Mouse (Mus musculus) neural tube, embryonic 12.5 days (tissue): ENCODE results near the gene Wdr6. TPM values are rescaled to one million over a fixed set of nuclear protein-coding genes. Genes with fewer than 3 reads are reported as not detected.
"Not testable (repeated sequence)": the region's sequence is repeated elsewhere in the genome, so short reads cannot be mapped to it uniquely, and the experiment has no call there.

Experiments used
- ATAC-seq: fragments of 200-750 bp; cut with Nextera tagmentation; 2 replicates; pipeline ENCODE4 v1.8.0; 2017; ENCODE audit warnings: low read depth, mild to moderate bottlenecking, moderate TSS enrichment, moderate library complexity; ENCODE audit not compliant: low FRiP score
- H3K27ac ChIP-seq: fragments of 300-500 bp; sonication (generic); 2 replicates; pipeline ENCODE4 v1.5.1; 2016
- H3K27me3 ChIP-seq: fragments of 300-500 bp; sonication (generic); replicated peaks from 2 replicates; pipeline ENCODE4 v1.6.1; 2016; ENCODE audit warnings: mild to moderate bottlenecking
- H3K36me3 ChIP-seq: fragments of 300-500 bp; sonication (generic); 2 replicates; pipeline ENCODE4 v1.6.1; 2016; ENCODE audit warnings: mild to moderate bottlenecking
- H3K4me1 ChIP-seq: fragments of 300-500 bp; sonication (generic); 2 replicates; pipeline ENCODE4 v1.6.1; 2016
- H3K4me2 ChIP-seq: fragments of 300-500 bp; sonication (generic); replicated peaks from 2 replicates; pipeline ENCODE4 v1.6.1; 2016; ENCODE audit warnings: mild to moderate bottlenecking
- H3K4me3 ChIP-seq: fragments of 300-500 bp; sonication (generic); 2 replicates; pipeline ENCODE4 v1.5.1; 2016
- H3K9ac ChIP-seq: fragments of 300-500 bp; sonication (generic); 2 replicates; pipeline ENCODE4 v1.6.1; 2016; ENCODE audit warnings: mild to moderate bottlenecking
- H3K9me3 ChIP-seq: fragments of 300-500 bp; sonication (generic); 2 replicates; pipeline ENCODE4 v1.6.1; 2016; ENCODE audit warnings: mild to moderate bottlenecking
- WGBS: fragments of 180-500 bp; shearing (Covaris S2); methylation state at CpG from one replicate; pipeline ENCODE4 v1.1.7; 2016; 5-methylcytosine and 5-hydroxymethylcytosine counted together
- polyA plus RNA-seq: library from polyadenylated mRNA; unstranded; fragments of >200 nt; fragmentation: Nextera tagmentation; extraction: Ambion mirVana; gene quantifications from 2 replicates; pipeline ENCODE4 v1.2.1, GENCODE M21; 2016

The Wdr6 gene
- 285 and 286 TPM in 2 replicates for polyA plus RNA-seq

DNA sequence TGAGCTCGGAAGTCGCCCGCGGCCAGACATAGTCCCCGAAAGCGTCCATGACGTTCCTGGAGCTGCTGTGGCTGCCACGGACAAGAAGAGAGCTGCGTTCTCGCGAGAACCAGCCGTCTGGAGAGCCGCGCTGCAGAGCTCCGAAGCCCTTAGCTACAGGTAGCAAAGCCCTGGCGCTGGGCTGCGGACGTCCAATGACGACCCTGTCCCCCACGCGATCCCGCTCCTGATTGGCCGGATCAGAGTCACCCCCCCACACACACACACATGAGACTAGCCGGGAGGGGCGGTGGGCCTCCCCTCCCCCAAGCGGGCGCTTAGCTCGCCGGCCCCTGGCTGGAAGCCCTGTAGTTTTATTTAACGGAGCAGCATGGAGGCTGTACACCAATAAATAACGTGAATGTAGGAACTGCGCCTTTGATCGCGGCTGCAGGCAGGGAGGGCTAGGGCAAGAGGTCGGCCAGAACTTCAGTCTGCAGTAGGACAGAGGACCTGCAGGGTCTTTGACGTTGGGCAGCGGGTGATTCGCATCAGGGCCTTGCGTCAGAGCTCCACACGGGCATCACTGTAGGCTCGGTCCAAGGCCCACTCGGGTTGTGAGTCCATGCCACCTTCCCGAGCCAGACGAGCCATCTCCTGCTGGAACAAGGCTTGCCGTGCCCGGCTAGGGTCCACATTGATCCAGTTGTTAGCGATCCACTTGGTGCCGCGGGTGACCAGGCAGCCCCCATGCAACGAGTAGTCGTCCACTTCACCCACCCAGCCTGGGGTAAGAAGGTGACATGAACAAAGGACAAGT, at the start of gene Wdr6:
Wdr6 (minus strand) TSS at position 195 of the 799 bp plus-strand sequence.
- Histone ChIP-seq H3K4me1 (peaks cover 55% of the 10 kb centered on the region), H3K4me3 (peak within 1 kb of the TSS; percentile 60), H3K27ac (peak within 1 kb of the TSS; percentile 91), H3K9ac (peak within 1 kb of the TSS; percentile 94), H3K9me3 (no peaks in the 10 kb centered on the region), H3K27me3 (no peaks in the 10 kb centered on the region; the same call in 1 of the 2 replicates), H3K36me3 (peaks cover 25% of the 10 kb centered on the region), H3K4me2 (peak within 1 kb of the TSS; percentile 79)
- ATAC-seq: peak; percentile 97
- WGBS: 3% methylated on average over 51 of the region's 51 CpGs

DNA sequence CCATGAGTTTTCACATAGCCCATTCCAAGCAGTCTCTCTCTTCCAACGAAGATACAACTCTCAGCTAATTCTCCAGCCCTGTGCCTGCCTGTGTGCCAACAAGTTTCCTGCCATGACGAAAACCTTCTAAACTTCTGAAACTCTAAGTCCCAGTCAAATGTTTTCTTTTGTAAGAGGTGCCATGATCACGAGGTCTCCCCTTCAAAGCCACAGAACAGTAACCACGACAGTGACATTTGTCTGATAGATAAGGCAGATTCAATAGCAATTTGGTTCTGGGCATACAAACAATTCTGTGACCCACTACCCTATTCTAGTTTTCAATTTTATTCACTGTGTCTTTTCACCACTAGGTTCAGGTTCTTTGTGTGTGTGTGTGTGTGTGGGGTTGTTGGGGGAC, 49.6 kb upstream of the Wdr6 start:
- H3K27ac ChIP-seq: no peak overlapping the region
- no peak overlapping the region for H3K9ac ChIP-seq
- WGBS: 90% methylated on average over 4 of the region's 4 CpGs
- peaks cover 19% of the 10 kb centered on the region for H3K36me3 ChIP-seq
- H3K27me3 ChIP-seq: no peaks in the 10 kb centered on the region
- ATAC-seq: no peak
- no peaks in the 10 kb centered on the region for H3K9me3 ChIP-seq
- H3K4me3 ChIP-seq: no peak overlapping the region
- H3K4me1 ChIP-seq: no peaks in the 10 kb centered on the region
- H3K4me2 ChIP-seq: no peak overlapping the region

DNA sequence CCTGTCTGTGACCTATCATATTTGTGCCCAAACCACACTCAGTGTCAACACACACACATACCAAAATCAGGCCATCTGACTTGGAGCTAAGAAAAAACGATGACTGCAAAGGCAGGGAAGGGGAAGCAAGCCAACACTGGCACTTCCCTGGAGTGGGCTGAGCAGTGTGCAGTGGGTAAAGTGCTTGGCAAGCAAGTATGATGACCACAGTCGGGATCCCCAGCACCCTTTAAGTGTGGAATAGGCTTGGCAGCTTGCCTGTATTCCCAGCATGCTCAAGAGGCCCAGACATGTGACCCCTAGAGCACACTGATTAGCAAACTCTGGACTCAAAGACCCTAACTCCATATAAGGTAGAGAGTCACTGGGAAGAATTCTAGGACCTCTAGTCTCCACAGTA, 48.0 kb upstream of the Wdr6 start:
- Histone ChIP-seq H3K27me3 (no peaks in the 10 kb centered on the region), H3K36me3 (peaks cover 19% of the 10 kb centered on the region), H3K27ac (no peak overlapping the region), H3K9me3 (no peaks in the 10 kb centered on the region), H3K9ac (no peak overlapping the region), H3K4me1 (no peaks in the 10 kb centered on the region), H3K4me3 (no peak overlapping the region), H3K4me2 (no peak overlapping the region)
- ATAC-seq: no peak
- WGBS: 84% methylated on average over 2 of the region's 2 CpGs

DNA sequence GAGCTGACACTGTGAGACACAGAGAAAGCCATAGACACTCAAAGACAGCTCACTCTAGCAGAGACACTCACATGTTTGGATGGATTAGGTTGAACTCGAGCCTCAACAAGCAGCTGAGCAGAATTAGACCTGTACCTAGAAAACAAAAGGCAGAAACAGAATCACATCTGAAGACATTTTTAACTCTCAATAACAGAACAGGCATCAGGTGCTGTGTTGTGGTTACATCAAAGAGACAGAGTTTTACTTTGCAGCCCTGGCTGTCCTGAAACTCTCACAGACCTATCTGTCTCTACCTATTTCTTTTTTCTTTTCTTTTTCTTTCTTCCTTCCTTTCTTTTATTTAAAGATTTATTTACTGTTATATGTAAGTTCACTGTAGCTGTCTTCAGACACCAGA, 38.8 kb upstream of the Wdr6 start:
- H3K27ac ChIP-seq: no peak overlapping the region
- no peak overlapping the region for H3K4me2 ChIP-seq
- no peak overlapping the region for H3K4me3 ChIP-seq
- H3K9me3 ChIP-seq: no peaks in the 10 kb centered on the region
- no peaks in the 10 kb centered on the region for H3K27me3 ChIP-seq
- WGBS: 94% methylated on average over 1 of the region's 1 CpGs
- peaks cover 43% of the 10 kb centered on the region for H3K36me3 ChIP-seq
- no peaks in the 10 kb centered on the region for H3K4me1 ChIP-seq
- no peak for ATAC-seq
- no peak overlapping the region for H3K9ac ChIP-seq

DNA sequence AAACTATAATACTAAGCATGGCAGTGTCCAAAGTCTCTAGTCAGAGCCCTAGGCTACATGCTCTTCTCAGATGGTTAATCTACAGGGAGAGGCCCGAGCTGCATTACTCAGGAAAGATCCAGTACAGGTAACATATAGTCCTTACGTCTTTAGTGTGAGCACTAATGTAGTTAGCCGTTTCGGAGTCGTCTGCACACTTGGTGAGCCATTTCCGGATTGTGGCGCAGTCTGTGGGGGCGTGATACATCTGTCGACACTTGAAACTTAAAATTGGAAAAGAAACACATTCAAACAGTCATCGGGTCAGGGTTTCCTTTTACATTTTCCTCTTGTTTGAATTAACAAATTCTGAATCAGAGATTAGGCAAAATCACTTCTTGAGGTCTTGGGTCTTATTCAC, 32.9 kb upstream of the Wdr6 start:
- Histone ChIP-seq H3K27me3 (no peaks in the 10 kb centered on the region), H3K36me3 (peaks cover 82% of the 10 kb centered on the region), H3K9ac (no peak overlapping the region), H3K4me2 (no peak overlapping the region), H3K4me1 (no peaks in the 10 kb centered on the region), H3K9me3 (no peaks in the 10 kb centered on the region), H3K4me3 (no peak overlapping the region), H3K27ac (no peak overlapping the region)
- 97% methylated on average over 10 of the region's 10 CpGs for WGBS
- ATAC-seq: no peak

DNA sequence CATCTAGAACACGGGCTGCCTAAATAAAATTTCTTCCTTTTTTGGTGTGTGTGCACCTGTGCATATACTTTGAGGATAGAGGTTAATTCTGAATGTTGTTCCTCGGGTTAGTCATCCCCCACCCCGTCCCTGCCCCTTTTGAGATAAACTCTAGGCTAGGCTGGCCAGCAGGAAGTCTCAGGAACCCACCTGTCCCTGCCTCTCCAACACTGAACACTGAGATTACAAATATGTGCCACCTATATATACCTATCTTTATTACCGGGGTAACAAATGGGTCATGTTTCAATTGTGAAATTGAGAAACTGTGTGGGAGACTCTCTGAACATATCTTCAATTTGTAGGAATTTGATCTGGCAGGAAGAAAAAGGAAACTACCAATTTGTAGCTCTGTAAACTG, 30.4 kb upstream of the Wdr6 start:
- H3K36me3 ChIP-seq: peaks cover 92% of the 10 kb centered on the region
- H3K27ac ChIP-seq: no peak overlapping the region
- H3K4me2 ChIP-seq: no peak overlapping the region

DNA sequence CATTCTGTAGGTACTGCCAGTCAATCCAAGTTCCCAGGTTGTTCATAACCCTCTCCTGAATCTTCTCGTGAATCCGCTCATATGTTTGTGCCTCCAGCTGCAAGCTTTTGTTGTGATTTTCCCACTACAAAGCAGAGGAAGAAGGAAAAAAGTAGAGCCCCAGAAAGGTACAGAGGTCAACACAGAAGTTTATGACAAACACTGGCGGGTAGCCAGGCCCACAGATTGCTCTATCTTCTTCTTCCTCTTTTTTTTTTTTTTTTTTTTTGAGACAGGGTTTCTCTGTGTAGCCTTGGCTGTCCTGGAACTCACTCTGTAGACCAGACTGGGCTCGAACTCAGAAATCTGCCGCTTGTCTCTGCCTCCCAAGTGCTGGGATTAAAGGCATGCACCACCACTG, 29.4 kb upstream of the Wdr6 start:
- H3K4me1 ChIP-seq, ATAC-seq, H3K9me3 ChIP-seq, H3K4me2 ChIP-seq, H3K9ac ChIP-seq, H3K27ac ChIP-seq, H3K27me3 ChIP-seq, H3K4me3 ChIP-seq: not testable (repeated sequence)
- 89% methylated on average over 5 of the region's 5 CpGs for WGBS
- H3K36me3 ChIP-seq: peaks cover 93% of the 10 kb centered on the region

More for the DNA sequence above, 30.4 kb upstream of the Wdr6 start:
- no peak overlapping the region for H3K4me3 ChIP-seq
- no peak for ATAC-seq
- H3K27me3 ChIP-seq: no peaks in the 10 kb centered on the region
- H3K9ac ChIP-seq: no peak overlapping the region
- H3K9me3 ChIP-seq: no peaks in the 10 kb centered on the region
- H3K4me1 ChIP-seq: no peaks in the 10 kb centered on the region
- 94% methylated on average over 4 of the region's 4 CpGs for WGBS

DNA sequence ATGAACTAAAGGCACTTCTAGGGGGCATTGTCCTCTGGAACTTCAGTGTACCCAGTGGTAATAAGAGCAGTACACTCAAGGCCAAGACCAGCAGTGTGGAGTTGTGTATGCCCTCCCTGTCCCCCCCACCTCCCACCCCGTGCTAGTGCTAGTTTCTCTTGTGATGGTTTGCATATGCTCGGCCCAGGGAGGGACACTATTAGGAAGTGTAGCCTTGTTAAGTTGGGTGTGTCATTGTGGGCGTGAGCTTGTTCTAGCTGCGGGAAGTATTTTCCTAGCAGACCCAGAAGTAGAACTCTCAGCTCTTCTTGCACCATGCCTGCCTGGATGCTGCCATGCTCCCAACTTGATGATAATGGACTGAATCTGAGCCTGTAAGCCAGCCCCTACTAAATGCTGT, 23.4 kb upstream of the Wdr6 start:
- no peak overlapping the region for H3K4me3 ChIP-seq
- no peak overlapping the region for H3K4me2 ChIP-seq
- H3K9ac ChIP-seq: no peak overlapping the region
- 0 out of 2 replicates have a peak, but pooled peaks cover 10% of the 10 kb centered on the region for H3K4me1 ChIP-seq
- H3K36me3 ChIP-seq: peaks cover 51% of the 10 kb centered on the region
- 90% methylated on average over 4 of the region's 4 CpGs for WGBS
- H3K9me3 ChIP-seq: no peaks in the 10 kb centered on the region
- no peaks in the 10 kb centered on the region for H3K27me3 ChIP-seq
- no peak for ATAC-seq
- H3K27ac ChIP-seq: no peak overlapping the region

DNA sequence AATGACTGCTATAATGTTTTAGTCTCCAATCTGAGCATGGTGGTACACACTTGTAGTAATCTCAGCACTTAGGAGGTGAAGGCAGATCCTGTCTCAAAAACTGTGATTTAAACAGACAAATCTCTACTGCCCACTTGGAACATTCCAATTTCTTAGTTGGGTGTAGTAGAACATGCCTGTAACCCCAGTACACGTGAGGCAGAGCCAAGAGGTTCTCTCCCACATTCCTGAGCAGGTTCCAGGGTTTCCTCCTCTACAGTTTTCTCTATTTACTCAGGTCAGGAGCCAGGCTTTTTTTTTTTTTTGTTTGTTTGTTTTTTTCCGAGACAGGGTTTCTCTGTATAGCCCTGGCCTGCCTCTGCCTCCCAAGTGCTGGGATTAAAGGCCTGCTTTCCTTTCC, 21.5 kb upstream of the Wdr6 start:
- H3K4me2 ChIP-seq: no peak overlapping the region
- no peaks in the 10 kb centered on the region for H3K9me3 ChIP-seq
- 63% methylated on average over 2 of the region's 2 CpGs for WGBS
- H3K4me3 ChIP-seq: no peak overlapping the region
- peaks cover 36% of the 10 kb centered on the region for H3K36me3 ChIP-seq
- no peaks in the 10 kb centered on the region for H3K27me3 ChIP-seq
- 0 out of 2 replicates have a peak, but pooled peaks cover 14% of the 10 kb centered on the region for H3K4me1 ChIP-seq
- no peak for ATAC-seq
- no peak overlapping the region for H3K9ac ChIP-seq
- H3K27ac ChIP-seq: no peak overlapping the region

DNA sequence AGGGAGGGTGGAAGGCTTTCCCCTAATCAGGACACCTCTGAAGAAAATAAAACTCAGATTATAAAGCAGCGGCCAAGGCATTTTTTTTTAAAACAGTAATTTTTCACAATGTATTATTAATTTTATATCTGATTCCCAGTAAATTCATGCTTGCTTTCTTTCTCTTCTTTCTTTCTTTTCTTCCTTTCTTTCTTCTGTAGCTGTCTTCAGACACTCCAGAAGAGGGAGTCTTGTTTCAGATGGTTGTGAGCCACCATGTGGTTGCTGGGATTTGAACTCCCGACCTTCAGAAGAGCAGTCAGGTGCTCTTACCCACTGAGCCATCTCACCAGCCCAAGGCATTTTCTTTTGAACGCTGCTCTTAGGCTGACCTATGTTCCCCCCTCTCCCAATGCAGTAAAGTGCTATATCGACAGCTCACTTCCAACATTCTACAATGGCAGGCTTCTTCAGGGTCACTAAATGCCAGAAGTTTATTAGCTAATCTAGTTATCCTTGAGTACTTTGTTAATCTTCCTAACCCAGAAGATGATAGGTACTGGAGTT, 20.6 kb upstream of the Wdr6 start:
- Histone ChIP-seq H3K9me3 (no peaks in the 10 kb centered on the region), H3K4me3 (no peak overlapping the region), H3K4me2 (no peak overlapping the region), H3K27ac (no peak overlapping the region), H3K9ac (no peak overlapping the region), H3K36me3 (peaks cover 26% of the 10 kb centered on the region), H3K27me3 (no peaks in the 10 kb centered on the region), H3K4me1 (0 out of 2 replicates have a peak, but pooled peaks cover 14% of the 10 kb centered on the region)
- WGBS: 79% methylated on average over 4 of the region's 4 CpGs
- ATAC-seq: no peak

DNA sequence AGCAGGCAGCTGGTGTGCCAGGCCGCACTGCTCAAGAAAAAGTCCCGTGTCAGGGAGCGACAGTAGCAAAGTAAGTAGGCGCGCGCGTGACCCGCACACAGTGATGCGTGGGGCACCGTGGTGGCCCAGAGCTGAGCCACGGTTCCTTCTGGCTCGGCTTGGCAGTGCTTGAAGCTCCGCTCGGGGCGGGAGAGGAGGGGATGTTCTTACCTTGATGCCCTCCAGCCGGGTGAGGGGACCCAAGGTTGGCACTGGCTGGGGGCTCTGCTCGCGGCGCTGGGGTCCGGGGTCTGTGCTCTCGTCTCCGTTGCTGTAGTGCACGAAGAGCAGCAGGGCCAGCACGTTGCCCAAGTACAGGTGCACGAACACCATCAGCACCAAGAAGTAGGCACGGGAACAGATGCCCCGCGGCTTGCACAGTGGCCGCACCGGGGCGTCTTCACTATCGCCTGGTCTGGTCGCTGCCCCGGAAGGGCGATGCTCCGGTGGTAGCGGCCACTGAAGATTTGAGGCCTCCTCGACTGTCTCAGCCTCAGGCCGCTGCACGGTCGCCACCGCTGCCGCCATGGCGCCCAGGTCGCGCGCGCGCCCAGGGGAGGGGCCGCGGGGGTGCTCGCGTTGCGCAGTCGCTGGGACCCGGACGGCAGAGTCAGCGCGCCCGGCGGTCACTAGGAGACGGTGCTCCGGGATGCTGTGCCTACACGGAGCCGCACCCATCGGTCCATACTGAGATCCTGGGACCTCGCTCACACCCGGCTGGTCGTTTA, 18.6 kb upstream of the Wdr6 start, which contains the start of gene P4htm:
P4htm (minus strand) TSS at position 670 of the 767 bp plus-strand sequence.
- WGBS: 2% methylated on average over 69 of the region's 69 CpGs
- H3K4me3 ChIP-seq: peak within 1 kb of the TSS; percentile 63
- peak; percentile 88 for ATAC-seq

DNA sequence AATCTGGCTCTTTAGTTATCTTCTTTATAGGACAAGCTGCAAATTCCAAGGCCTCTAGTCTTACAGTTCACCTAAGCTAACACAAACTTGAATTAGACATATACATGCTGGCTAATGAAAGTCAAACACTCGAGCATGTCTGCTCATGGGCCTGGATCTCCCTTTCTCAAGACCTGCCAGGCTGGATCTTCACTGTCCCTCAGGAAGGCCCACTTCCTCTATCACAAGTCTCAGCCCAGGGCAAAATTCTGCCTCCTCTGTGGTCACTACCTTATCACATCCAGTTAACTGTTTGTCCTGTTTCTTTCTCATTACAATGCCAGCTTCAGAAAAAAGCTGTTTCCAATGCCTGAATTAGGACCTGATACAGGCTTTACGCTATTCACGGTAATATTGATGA, 15.8 kb upstream of the Wdr6 start:
- Histone ChIP-seq H3K9me3 (no peaks in the 10 kb centered on the region), H3K4me1 (peaks cover 20% of the 10 kb centered on the region), H3K4me2 (no peak overlapping the region), H3K4me3 (no peak overlapping the region), H3K27ac (no peak overlapping the region), H3K9ac (no peak overlapping the region), H3K27me3 (no peaks in the 10 kb centered on the region), H3K36me3 (no peaks in the 10 kb centered on the region)
- 84% methylated on average over 3 of the region's 3 CpGs for WGBS
- no peak for ATAC-seq

More for the DNA sequence above, 18.6 kb upstream of the Wdr6 start, which contains the start of gene P4htm:
- Histone ChIP-seq H3K36me3 (peaks cover 7% of the 10 kb centered on the region; the same call in 1 of the 2 replicates), H3K27me3 (no peaks in the 10 kb centered on the region), H3K9ac (peak within 1 kb of the TSS; percentile 72), H3K4me2 (peak within 1 kb of the TSS; percentile 89), H3K27ac (peak within 1 kb of the TSS; percentile 29), H3K4me1 (0 out of 2 replicates have a peak, but pooled peaks cover 14% of the 10 kb centered on the region), H3K9me3 (no peaks in the 10 kb centered on the region)
